Mouse (Mus musculus): Measurements from ENCODE around the gene Kcng3. TPM values are rescaled to one million over a fixed set of nuclear protein-coding genes. Genes with fewer than 3 reads are reported as not detected.

The Kcng3 gene
- polyA plus RNA-seq, 1 experiment from 2014 or later = not detected

DNA sequence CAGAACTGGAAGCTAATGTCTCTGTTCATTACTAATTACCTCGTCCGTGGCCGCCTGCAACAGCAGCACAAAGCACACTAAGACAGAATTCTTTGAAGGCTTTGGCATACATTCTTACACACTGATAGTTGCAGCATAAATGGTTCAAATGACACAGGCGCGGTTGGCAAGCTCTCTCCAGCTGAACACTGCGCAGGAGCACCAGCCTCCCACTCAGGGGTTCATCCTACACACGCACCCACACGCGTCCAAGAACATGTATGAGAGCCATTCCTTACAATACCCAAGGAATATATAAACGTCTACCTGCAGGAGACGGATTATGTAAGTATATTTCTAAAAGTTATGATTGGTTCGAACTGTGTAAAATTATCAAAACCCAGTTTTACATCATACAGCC is 30.7 kb downstream of the Kcng3 start:
- Histone ChIP-seq H3K4me1 (no peaks in the 10 kb centered on the region), H3K27ac (no peak overlapping the region), H3K4me3 (no peak overlapping the region), H3K9me3 (no peaks in the 10 kb centered on the region), H3K36me3 (no peaks in the 10 kb centered on the region), H3K27me3 (no peaks in the 10 kb centered on the region), H3K4me2 (replicated peaks) (no peak overlapping the region), H3K9ac (no peak overlapping the region)
- WGBS = 86% methylated on average over 12 of the region's 12 CpGs
- ATAC-seq (ENCODE audit: insufficient number of reproducible peaks, insufficient read depth, low FRiP score, low TSS enrichment) = no peak

DNA sequence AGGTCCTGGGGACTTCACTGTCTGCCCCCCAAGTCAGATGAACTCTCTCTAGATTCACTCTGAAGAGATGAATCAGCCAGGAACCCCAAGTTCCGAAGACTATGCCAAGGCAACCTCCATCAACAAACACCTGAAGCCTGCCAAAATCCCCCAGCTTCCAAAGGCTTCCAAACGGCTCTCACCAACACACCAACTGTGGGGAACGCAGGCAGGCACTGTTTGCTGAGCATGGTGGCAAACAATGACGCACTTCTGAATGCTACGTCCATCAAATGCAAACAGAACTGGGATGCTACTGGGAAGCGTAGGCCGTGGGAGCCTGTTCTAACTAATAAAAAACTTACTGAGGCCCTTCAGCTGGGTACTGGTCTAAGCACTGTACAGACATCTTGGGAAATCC is 35.7 kb downstream of the Kcng3 start:
- Histone ChIP-seq H3K4me2 (replicated peaks) (no peak overlapping the region), H3K27ac (no peak overlapping the region), H3K9me3 (no peaks in the 10 kb centered on the region), H3K27me3 (no peaks in the 10 kb centered on the region), H3K4me1 (0 out of 2 replicates have a peak, but pooled peaks cover 3% of the 10 kb centered on the region), H3K4me3 (no peak overlapping the region), H3K9ac (no peak overlapping the region), H3K36me3 (no peaks in the 10 kb centered on the region)
- no peak for ATAC-seq (ENCODE audit: insufficient number of reproducible peaks, insufficient read depth, low FRiP score, low TSS enrichment)
- 87% methylated on average over 7 of the region's 7 CpGs for WGBS

DNA sequence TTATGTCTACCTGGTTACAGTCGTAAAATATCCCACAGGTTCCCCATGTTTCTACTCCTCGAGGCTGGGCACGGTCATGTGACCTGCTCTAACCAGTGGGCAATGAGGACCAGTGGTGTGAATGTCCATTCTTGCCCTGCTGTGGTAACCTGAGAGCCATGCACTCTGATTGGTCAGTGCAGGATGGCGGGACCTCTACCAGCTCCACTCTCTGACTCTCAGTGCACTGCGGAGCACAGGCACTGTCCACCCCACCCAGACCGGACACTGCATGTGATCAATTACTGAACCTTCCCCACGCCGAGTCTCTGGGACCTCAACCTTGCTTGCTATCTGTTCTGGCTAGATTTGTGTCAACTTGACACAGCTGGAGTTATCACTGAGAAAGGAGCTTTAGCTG is 37.2 kb downstream of the Kcng3 start:
- Histone ChIP-seq H3K4me3 (no peak overlapping the region), H3K4me1 (0 out of 2 replicates have a peak, but pooled peaks cover 3% of the 10 kb centered on the region), H3K4me2 (replicated peaks) (no peak overlapping the region), H3K36me3 (no peaks in the 10 kb centered on the region), H3K9me3 (no peaks in the 10 kb centered on the region), H3K9ac (no peak overlapping the region), H3K27ac (no peak overlapping the region), H3K27me3 (no peaks in the 10 kb centered on the region)
- WGBS = 66% methylated on average over 8 of the region's 8 CpGs
- ATAC-seq (ENCODE audit: insufficient number of reproducible peaks, insufficient read depth, low FRiP score, low TSS enrichment) = no peak

GRCm38 (mm10) chr17:83593396-83593795 is 38.3 kb downstream of the Kcng3 start:
- no peaks in the 10 kb centered on the region for H3K27me3 ChIP-seq
- H3K27ac ChIP-seq = no peak overlapping the region
- no peak overlapping the region for H3K4me2 ChIP-seq (replicated peaks)
- no peaks in the 10 kb centered on the region for H3K36me3 ChIP-seq
- 79% methylated on average over 10 of the region's 10 CpGs for WGBS
- H3K4me3 ChIP-seq = no peak overlapping the region
- ATAC-seq (ENCODE audit: insufficient number of reproducible peaks, insufficient read depth, low FRiP score, low TSS enrichment) = no peak
- 0 out of 2 replicates have a peak, but pooled peaks cover 3% of the 10 kb centered on the region for H3K4me1 ChIP-seq
- H3K9ac ChIP-seq = no peak overlapping the region
- peaks cover 4% of the 10 kb centered on the region; the same call in 1 of the 2 replicates for H3K9me3 ChIP-seq

DNA sequence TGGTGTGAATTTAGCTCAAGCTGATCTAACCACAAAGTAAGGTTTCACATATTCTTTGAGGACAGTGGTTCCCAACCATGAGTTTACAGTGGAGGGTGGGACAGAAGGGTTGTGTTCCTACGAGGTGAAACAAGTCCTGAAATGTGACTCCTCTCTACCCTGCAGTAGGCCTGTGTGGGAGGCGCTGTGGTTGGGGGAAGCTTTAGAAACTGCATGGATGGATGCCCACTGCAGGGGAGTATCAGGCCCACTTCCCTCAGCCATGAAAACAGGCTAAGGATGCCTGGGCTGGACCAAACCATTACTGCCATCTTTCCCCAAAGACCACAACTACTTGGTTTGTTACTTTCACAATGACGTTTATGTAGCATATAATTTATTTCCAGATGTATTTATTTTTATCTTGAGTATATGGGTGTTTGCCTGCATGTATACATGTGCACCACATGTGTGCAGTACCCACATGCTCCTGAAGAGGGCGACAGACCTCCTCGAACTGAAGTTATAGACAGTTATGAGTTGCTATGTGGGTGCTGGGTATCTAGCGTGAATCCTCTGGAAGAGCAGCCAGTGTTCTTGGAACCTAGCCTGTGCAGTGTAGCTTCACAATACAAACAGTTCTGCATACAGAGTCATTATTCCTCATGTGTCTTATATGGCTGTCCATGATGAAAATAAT is 42.9 kb downstream of the Kcng3 start:
- no peaks in the 10 kb centered on the region for H3K4me1 ChIP-seq
- WGBS = 84% methylated on average over 6 of the region's 6 CpGs
- ATAC-seq (ENCODE audit: insufficient number of reproducible peaks, insufficient read depth, low FRiP score, low TSS enrichment) = no peak
- H3K4me3 ChIP-seq = no peak overlapping the region
- H3K9me3 ChIP-seq = peaks cover 4% of the 10 kb centered on the region; the same call in 1 of the 2 replicates
- H3K4me2 ChIP-seq (replicated peaks) = no peak overlapping the region
- H3K27ac ChIP-seq = no peak overlapping the region
- H3K36me3 ChIP-seq = no peaks in the 10 kb centered on the region
- no peaks in the 10 kb centered on the region for H3K27me3 ChIP-seq
- H3K9ac ChIP-seq = no peak overlapping the region

DNA sequence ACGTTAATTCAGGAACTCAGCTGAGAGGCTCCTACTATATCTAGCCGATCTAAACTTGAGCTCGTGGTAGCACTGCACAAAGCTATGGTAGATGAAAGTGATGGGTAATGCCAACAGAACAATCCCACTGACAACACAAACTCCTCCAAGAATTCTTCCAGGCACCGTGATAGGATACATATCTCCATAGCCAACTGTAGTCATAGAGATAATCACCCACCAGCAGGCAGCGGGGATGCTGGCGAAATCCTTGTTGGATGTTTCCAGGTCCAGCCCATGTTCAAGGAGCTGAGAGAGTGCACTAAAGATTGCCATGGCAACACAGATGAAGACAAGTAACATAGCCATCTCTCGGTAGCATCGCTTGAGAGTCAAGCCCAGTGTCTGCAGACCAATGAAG is 44.0 kb downstream of the Kcng3 start:
- no peaks in the 10 kb centered on the region for H3K27me3 ChIP-seq
- H3K27ac ChIP-seq = no peak overlapping the region
- no peak overlapping the region for H3K4me3 ChIP-seq
- H3K9me3 ChIP-seq = peaks cover 4% of the 10 kb centered on the region; the same call in 1 of the 2 replicates
- WGBS = 93% methylated on average over 8 of the region's 8 CpGs
- no peak overlapping the region for H3K9ac ChIP-seq
- no peak overlapping the region for H3K4me2 ChIP-seq (replicated peaks)
- no peaks in the 10 kb centered on the region for H3K36me3 ChIP-seq
- no peak for ATAC-seq (ENCODE audit: insufficient number of reproducible peaks, insufficient read depth, low FRiP score, low TSS enrichment)
- no peaks in the 10 kb centered on the region for H3K4me1 ChIP-seq

DNA sequence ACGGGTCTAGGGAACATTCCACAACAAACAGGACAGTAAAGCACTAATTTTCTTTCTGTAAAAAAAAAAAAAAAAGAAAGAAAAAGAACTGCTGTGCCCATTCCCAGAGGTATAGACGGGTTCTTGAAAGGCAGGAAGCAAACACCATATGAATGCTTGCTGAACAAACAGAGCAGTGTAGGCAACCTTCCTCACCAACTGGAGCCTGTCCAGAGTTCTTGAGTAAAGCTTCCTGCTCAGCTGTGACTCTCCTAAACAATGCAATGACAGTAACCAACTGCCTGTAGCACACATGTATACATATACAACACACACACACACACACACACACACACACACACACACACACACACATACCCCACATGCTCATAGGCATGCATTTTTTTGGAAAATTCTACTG is 49.1 kb downstream of the Kcng3 start:
- Histone ChIP-seq H3K9me3 (no peaks in the 10 kb centered on the region), H3K27ac (no peak overlapping the region), H3K4me3 (no peak overlapping the region), H3K4me2 (replicated peaks) (no peak overlapping the region), H3K9ac (no peak overlapping the region), H3K27me3 (no peaks in the 10 kb centered on the region), H3K36me3 (no peaks in the 10 kb centered on the region), H3K4me1 (no peaks in the 10 kb centered on the region)
- ATAC-seq (ENCODE audit: insufficient number of reproducible peaks, insufficient read depth, low FRiP score, low TSS enrichment) = no peak
- 67% methylated on average over 2 of the region's 2 CpGs for whole genome bisulfite sequencing

- WGBS = 91% methylated on average over 5 of the region's 5 CpGs
Measured at GRCm38 (mm10) chr17:83580734-83581133, 51.0 kb downstream of the Kcng3 start.

DNA sequence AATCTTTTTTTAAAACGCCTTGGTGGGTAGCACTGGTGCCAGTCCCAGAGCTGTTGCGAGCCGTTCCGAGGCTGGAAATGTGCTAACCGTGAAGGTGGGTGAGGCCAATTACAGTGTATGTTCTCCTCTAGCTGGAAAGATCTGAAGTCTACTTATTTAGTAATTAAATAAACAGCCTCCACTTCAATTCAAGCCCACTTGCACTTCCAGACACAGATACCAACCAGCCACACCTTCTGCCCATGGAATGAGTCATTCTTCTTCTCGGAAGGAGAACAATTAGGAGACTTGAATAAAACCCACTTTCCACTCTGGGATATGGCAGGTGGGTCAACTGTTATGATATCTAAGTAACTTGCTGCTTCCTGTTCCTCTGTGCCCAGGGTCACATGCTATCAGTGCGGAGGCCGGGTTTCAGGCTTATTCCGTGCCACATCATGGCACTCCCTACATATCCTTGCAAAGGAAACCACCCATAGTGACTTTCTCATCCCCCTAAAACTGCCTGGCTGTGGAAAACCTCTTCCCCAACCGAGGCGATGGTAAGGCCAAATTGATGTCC is 54.8 kb downstream of the Kcng3 start:
- 90% methylated on average over 11 of the region's 11 CpGs for whole genome bisulfite sequencing
- H3K4me2 ChIP-seq (replicated peaks) = no peak overlapping the region
- no peak overlapping the region for H3K9ac ChIP-seq

More at GRCm38 (mm10) chr17:83580734-83581133, 51.0 kb downstream of the Kcng3 start:
- no peaks in the 10 kb centered on the region for H3K27me3 ChIP-seq
- H3K27ac ChIP-seq = no peak overlapping the region
- no peak overlapping the region for H3K9ac ChIP-seq
- no peak for ATAC-seq (ENCODE audit: insufficient number of reproducible peaks, insufficient read depth, low FRiP score, low TSS enrichment)
- no peak overlapping the region for H3K4me2 ChIP-seq (replicated peaks)
- no peaks in the 10 kb centered on the region for H3K9me3 ChIP-seq
- H3K36me3 ChIP-seq = no peaks in the 10 kb centered on the region
- no peak overlapping the region for H3K4me3 ChIP-seq
- no peaks in the 10 kb centered on the region for H3K4me1 ChIP-seq

DNA sequence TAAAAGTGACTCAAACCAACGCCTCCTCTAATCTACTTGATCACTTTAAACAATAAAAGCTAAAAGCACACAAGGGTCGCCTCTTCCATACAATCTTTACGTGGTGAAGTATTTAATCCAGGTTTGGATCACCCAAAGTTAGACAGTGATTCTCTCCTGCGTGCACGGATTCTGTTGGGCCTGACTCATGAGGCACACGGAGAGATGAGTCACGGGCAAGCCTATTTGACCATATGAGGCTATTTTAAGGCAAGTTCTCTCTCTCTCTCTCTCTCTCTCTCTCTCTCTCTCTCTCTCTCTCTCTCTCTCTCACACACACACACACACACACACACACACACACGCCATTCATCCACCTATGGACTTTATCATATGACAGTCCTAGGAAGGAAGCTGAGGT is 57.1 kb downstream of the Kcng3 start:
- Histone ChIP-seq H3K4me3 (no peak overlapping the region), H3K9ac (no peak overlapping the region), H3K4me1 (peaks cover 3% of the 10 kb centered on the region; the same call in 1 of the 2 replicates), H3K36me3 (no peaks in the 10 kb centered on the region), H3K27ac (no peak overlapping the region), H3K27me3 (no peaks in the 10 kb centered on the region), H3K9me3 (no peaks in the 10 kb centered on the region), H3K4me2 (replicated peaks) (no peak overlapping the region)
- WGBS = 92% methylated on average over 8 of the region's 8 CpGs
- no peak for ATAC-seq (ENCODE audit: insufficient number of reproducible peaks, insufficient read depth, low FRiP score, low TSS enrichment)

More for the DNA sequence above, 54.8 kb downstream of the Kcng3 start:
- Histone ChIP-seq H3K36me3 (no peaks in the 10 kb centered on the region), H3K27me3 (no peaks in the 10 kb centered on the region), H3K4me3 (no peak overlapping the region), H3K4me1 (peaks cover 3% of the 10 kb centered on the region; the same call in 1 of the 2 replicates), H3K9me3 (no peaks in the 10 kb centered on the region), H3K27ac (no peak overlapping the region)
- no peak for ATAC-seq (ENCODE audit: insufficient number of reproducible peaks, insufficient read depth, low FRiP score, low TSS enrichment)

GRCm38 (mm10) chr17:83573128-83573527 is 58.6 kb downstream of the Kcng3 start:
- Histone ChIP-seq H3K36me3 (no peaks in the 10 kb centered on the region), H3K4me1 (peaks cover 3% of the 10 kb centered on the region; the same call in 1 of the 2 replicates), H3K4me2 (replicated peaks) (no peak overlapping the region), H3K27ac (no peak overlapping the region), H3K9me3 (no peaks in the 10 kb centered on the region), H3K9ac (no peak overlapping the region), H3K27me3 (no peaks in the 10 kb centered on the region), H3K4me3 (no peak overlapping the region)
- WGBS = 77% methylated on average over 6 of the region's 6 CpGs
- no peak for ATAC-seq (ENCODE audit: insufficient number of reproducible peaks, insufficient read depth, low FRiP score, low TSS enrichment)

GRCm38 (mm10) chr17:83572366-83572765 is 59.3 kb downstream of the Kcng3 start:
- Histone ChIP-seq H3K9ac (no peak overlapping the region), H3K4me1 (peaks cover 3% of the 10 kb centered on the region; the same call in 1 of the 2 replicates), H3K4me2 (replicated peaks) (no peak overlapping the region), H3K27me3 (no peaks in the 10 kb centered on the region), H3K27ac (no peak overlapping the region), H3K9me3 (no peaks in the 10 kb centered on the region), H3K36me3 (no peaks in the 10 kb centered on the region), H3K4me3 (no peak overlapping the region)
- no peak for ATAC-seq (ENCODE audit: insufficient number of reproducible peaks, insufficient read depth, low FRiP score, low TSS enrichment)
- 54% methylated on average over 4 of the region's 4 CpGs for WGBS

Data from embryonic facial prominence, embryonic 12.5 days (tissue).